Mouse (Mus musculus) urinary bladder, adult 2 months (tissue): ENCODE data around the gene Aass. TPM values are rescaled to one million over a fixed set of nuclear protein-coding genes. Genes with fewer than 3 reads are reported as not detected.

ENCODE experiments used
- DNase-seq: peaks from one replicate; pipeline ENCODE4 v3.0.0; 2022; ENCODE audit warnings: low spot score
- polyA plus RNA-seq: library from polyadenylated mRNA; depleted of rRNA; stranded (reverse); fragments of >200 nt; gene quantifications from 2 replicates; pipeline ENCODE4 v1.2.3, GENCODE M21; 2012; rRNA removed

Gene Aass
- polyA plus RNA-seq, 1 experiment, result 0.37 TPM

DNA sequence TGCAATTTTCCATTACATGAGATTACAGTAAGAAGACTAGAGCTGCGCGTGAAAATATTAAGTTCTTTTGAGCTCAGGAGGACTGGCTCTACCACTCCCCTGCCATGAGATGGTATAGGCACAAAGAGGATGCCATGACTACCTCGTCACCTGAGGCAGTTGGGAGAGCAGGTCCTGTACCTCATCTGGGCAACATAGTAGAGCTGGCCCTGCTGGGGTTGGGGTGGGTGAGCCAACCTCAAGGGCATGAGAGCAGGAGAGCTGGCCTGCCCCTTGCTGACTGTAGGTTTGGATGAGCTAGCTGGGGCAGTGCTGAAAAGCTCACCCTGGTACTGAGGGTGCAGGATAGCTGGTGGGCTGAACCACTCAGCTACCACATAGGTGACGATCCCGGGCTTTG, 77.1 kb downstream of the Aass start:
- no peak for DNase-seq

GRCm38 (mm10) chr6:23048836-23049235, 84.0 kb downstream of the Aass start:
- no peak for DNase-seq

- no peak for DNase-seq
Observed at GRCm38 (mm10) chr6:23028251-23028650, 104.5 kb downstream of the Aass start.

Other genes starting within 250 kb of the Aass start
- not detected in 2 replicates for gene Fezf1, start 115.4 kb upstream of the Aass start, polyA plus RNA-seq